Mouse (Mus musculus): ENCODE data around the gene Ncan. TPM values are rescaled to one million over a fixed set of nuclear protein-coding genes. Genes with fewer than 3 reads are reported as not detected.

Gene Ncan
- polyA plus RNA-seq, 1 experiment from 2014 or later: 4.1 TPM

DNA sequence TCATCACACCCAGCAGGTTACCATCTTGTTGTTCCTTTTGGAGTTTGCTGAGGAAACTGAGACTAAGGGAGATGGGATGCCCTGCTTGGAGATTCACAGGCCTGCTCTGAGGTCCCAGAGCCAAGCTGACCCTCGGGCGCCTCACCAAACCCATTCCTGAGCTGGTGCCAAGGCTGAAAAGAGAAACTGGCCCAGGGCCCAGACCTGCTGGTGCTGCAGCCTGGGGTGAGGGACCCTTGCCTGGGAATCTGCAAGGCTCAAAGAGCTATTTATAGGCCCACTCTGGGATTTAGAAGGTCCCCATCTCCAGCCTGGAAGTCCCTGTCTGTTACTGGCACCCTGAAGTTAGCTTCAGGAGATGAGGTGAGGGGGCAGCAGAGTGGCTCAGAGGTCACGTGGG is 7.8 kb upstream of the Ncan start:
- peaks cover 10% of the 10 kb centered on the region; the same call in 1 of the 2 replicates for H3K4me1 ChIP-seq
- no peaks in the 10 kb centered on the region for H3K9me3 ChIP-seq

DNA sequence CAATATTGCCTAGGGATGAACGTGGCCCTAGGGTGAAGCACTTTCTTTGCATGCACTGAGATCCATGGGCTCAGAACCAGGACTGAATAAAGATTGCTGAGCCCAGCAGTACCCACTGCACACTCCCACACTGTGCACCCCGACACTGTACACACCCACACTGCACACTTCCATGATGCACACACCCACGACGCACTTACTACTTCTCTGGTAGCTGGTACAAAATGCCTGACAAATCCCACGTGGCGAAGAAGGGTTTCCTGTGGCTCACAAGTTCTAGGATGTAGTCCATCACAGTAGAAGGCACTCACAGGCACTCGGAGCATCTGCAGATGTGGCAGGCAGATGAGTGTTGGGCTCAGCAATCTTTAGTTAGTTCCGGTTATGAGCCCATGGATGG is 4.3 kb upstream of the Ncan start:
- ATAC-seq (ENCODE audit: insufficient number of reproducible peaks, insufficient read depth, low FRiP score, low TSS enrichment): no peak
- Histone ChIP-seq H3K9me3 (no peaks in the 10 kb centered on the region), H3K4me2 (replicated peaks) (no peak overlapping the region), H3K36me3 (no peaks in the 10 kb centered on the region), H3K4me3 (no peak overlapping the region), H3K9ac (no peak overlapping the region), H3K27ac (no peak overlapping the region), H3K27me3 (peaks cover 10% of the 10 kb centered on the region), H3K4me1 (peaks cover 3% of the 10 kb centered on the region; the same call in 1 of the 2 replicates)
- WGBS: 61% methylated on average over 8 of the region's 8 CpGs

More for the DNA sequence above, 7.8 kb upstream of the Ncan start:
- peaks cover 10% of the 10 kb centered on the region for H3K36me3 ChIP-seq
- no peak overlapping the region for H3K4me2 ChIP-seq (replicated peaks)
- WGBS: 89% methylated on average over 3 of the region's 3 CpGs
- no peaks in the 10 kb centered on the region for H3K27me3 ChIP-seq
- no peak for ATAC-seq (ENCODE audit: insufficient number of reproducible peaks, insufficient read depth, low FRiP score, low TSS enrichment)
- no peak overlapping the region for H3K27ac ChIP-seq
- H3K4me3 ChIP-seq: no peak overlapping the region
- no peak overlapping the region for H3K9ac ChIP-seq

DNA sequence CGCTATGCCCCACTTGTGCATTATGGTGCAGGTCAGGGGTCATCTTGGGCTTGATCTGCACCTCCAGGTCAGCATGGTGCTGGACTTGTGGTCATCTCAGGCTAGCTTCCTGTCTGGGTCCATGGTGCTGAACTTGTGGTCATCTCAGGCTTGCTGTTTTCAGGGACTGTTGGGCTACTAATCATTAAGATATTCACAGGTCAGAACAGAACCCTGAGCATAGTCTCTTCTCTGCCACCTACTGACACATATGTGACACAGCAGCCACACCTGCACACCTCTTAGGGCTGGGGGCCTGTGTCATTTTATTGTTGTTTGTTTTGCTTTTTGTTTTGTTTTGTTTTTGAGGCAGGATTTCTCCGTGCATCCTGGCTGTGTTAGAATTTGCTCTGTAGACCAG is 2.2 kb upstream of the Ncan start:
- peaks cover 3% of the 10 kb centered on the region; the same call in 1 of the 2 replicates for H3K4me1 ChIP-seq
- H3K36me3 ChIP-seq: no peaks in the 10 kb centered on the region
- no peak overlapping the region for H3K27ac ChIP-seq
- 58% methylated on average over 2 of the region's 2 CpGs for WGBS
- H3K4me3 ChIP-seq: no peak overlapping the region
- no peak overlapping the region for H3K4me2 ChIP-seq (replicated peaks)
- no peak overlapping the region for H3K9ac ChIP-seq
- H3K27me3 ChIP-seq: peaks cover 32% of the 10 kb centered on the region
- no peak for ATAC-seq (ENCODE audit: insufficient number of reproducible peaks, insufficient read depth, low FRiP score, low TSS enrichment)
- H3K9me3 ChIP-seq: no peaks in the 10 kb centered on the region

DNA sequence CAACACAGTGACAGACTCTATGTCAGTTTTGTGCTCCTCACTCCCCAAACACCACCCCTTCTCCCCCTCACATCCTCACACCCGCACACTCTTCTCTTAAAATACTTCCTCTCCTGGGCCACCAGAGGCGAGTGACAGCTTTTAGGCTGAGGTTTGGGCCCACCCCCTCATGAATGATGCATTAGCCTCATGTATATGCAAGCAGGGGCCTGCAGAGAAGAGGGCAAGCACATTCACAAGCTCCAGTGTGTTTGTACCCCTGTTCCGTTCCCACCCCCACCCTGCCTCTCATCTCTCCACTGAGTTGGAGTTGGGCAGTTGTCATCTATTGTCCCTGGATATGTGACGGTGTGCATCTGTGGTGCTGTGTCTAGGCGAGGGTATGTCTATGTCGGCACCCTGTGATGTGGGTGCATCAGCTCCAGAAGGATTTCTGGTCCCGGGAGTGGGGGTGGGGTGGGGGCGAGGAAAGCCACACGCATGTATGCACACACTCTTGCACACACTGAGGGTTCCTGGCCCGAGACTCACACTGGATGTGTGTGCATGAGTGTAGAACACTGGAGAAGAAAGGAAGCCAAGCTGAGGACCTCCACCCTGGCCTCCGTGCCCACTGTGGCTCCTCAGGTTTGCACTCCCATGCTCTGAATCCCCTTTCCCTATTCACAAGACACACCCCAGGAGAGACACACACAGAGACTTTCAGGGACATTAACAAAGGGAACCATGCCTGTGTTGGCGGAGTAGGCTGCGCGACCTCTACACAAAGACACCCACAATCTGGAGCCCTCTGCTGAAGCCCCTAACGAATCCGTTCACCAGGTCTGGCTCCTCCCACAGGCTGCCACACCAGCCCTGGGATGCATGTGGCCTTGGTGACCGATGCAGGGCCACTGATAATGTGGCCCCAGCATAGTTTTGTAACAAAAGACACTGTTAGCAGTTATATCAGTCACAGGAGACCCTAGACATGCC is 1.7 kb downstream of the Ncan start:
- 0 out of 2 replicates have a peak overlapping the region, but pooled peaks have one; percentile 11 for H3K27ac ChIP-seq
- no peaks in the 10 kb centered on the region for H3K36me3 ChIP-seq
- H3K4me3 ChIP-seq: peak overlapping the region; percentile 9; the same call in 1 of the 2 replicates
- peaks cover 3% of the 10 kb centered on the region; the same call in 1 of the 2 replicates for H3K4me1 ChIP-seq
- H3K9ac ChIP-seq: no peak overlapping the region
- no peak for ATAC-seq (ENCODE audit: insufficient number of reproducible peaks, insufficient read depth, low FRiP score, low TSS enrichment)
- no peaks in the 10 kb centered on the region for H3K9me3 ChIP-seq
- WGBS: 10% methylated on average over 17 of the region's 17 CpGs
- peaks cover 69% of the 10 kb centered on the region for H3K27me3 ChIP-seq
- H3K4me2 ChIP-seq (replicated peaks): peak overlapping the region; percentile 49; the same call in 1 of the 2 replicates

DNA sequence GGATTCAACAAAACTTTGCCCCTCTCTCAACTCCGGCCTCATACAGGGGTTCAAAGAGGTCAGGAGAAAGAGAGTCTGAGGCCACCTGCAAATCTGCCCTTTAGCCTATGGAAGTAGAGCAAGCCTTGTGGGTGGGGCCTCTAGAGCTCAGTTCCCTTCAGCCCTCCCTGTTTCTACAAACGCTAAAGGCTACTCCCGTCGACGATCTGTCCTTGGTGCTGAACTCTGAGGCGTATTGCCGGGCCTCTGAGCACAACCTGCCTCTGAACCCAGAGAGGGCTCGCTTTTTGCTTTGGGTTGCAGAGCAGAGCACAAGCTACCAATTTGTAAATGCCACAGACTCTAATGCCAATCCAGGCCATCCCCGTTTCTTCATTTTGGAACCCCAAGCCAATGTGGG is 3.1 kb downstream of the Ncan start:
- WGBS: 5% methylated on average over 9 of the region's 9 CpGs
- Histone ChIP-seq H3K36me3 (no peaks in the 10 kb centered on the region), H3K9ac (no peak overlapping the region), H3K27ac (no peak overlapping the region), H3K4me3 (no peak overlapping the region), H3K9me3 (no peaks in the 10 kb centered on the region), H3K4me2 (replicated peaks) (no peak overlapping the region), H3K27me3 (peaks cover 83% of the 10 kb centered on the region), H3K4me1 (peaks cover 3% of the 10 kb centered on the region; the same call in 1 of the 2 replicates)
- ATAC-seq (ENCODE audit: insufficient number of reproducible peaks, insufficient read depth, low FRiP score, low TSS enrichment): no peak

DNA sequence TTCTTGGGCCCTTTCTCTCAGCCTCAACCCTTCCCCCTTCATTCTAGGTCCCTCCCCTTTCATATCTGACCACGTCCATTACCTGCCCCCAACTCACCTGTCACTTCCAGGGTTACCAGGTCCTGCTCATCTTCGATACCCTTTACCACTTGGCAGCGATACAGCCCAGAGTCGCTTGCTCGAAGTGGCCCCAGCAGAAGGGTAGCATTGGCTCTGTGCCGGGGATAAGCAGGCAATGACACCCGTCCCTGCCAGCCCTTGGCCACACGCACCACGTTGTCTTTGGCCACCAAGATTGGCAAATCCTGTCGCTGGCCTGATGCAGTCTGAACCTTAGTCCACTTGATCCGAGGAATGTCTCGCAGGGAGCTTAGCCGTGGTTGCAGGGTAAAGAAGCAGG is 5.8 kb downstream of the Ncan start:
- Histone ChIP-seq H3K27ac (no peak overlapping the region), H3K36me3 (no peaks in the 10 kb centered on the region), H3K9ac (no peak overlapping the region), H3K4me3 (no peak overlapping the region), H3K4me2 (replicated peaks) (no peak overlapping the region), H3K9me3 (no peaks in the 10 kb centered on the region), H3K4me1 (peaks cover 6% of the 10 kb centered on the region; the same call in 1 of the 2 replicates), H3K27me3 (peaks cover 99% of the 10 kb centered on the region)
- WGBS: 69% methylated on average over 13 of the region's 13 CpGs
- no peak for ATAC-seq (ENCODE audit: insufficient number of reproducible peaks, insufficient read depth, low FRiP score, low TSS enrichment)

DNA sequence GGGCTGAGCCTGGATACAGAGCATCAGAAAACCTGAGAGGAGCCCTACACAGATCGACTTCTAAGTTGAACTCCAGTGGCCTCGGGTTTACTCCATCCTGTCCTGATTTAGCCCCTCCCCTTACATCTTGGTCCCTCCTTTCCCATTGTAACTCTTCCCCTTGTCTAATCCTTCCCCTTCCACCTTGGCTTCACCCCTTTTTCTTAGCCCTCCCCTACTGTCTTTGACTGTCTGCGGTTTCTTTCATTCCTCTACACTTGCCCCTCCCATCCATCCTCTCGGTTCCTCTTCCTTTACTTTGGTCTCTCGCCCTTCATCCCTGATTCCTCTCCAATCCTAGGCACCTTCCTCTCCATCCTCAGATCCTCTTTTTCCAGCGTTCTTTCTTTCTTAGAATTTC is 6.2 kb downstream of the Ncan start:
- Histone ChIP-seq H3K27ac (no peak overlapping the region), H3K9me3 (no peaks in the 10 kb centered on the region), H3K4me2 (replicated peaks) (no peak overlapping the region), H3K4me1 (peaks cover 6% of the 10 kb centered on the region; the same call in 1 of the 2 replicates), H3K27me3 (peaks cover 99% of the 10 kb centered on the region), H3K36me3 (no peaks in the 10 kb centered on the region), H3K9ac (no peak overlapping the region), H3K4me3 (no peak overlapping the region)
- no peak for ATAC-seq (ENCODE audit: insufficient number of reproducible peaks, insufficient read depth, low FRiP score, low TSS enrichment)
- 20% methylated on average over 6 of the region's 6 CpGs for WGBS

DNA sequence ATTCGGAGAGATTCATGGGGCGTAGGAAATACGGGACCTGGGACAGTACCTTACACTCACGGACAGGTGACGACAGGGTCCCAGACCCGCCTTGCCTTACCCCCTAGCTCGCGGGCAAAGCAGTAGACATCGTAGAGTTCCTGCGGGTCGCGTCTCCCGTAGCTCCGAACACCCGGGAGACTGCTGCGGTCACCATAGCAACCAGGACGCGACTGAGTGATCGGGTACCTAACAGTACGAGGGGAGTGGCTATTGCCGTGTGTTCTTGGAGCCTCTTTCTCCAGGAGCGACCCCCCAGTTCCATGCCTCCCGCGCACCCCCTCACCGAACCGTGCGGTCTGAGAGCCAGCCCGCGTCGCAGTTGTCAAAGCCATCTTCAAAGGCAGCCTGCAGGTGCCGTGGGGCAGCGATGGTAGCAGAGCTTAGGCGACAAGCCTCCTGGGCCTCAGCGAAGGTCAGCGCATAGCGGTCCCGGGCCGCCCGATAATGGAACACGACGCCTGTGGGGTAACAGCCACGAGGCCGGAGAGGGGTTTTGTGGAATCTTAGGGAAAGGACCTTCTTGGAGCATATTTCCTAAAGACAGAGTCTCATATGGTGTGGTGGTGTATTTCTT is 8.2 kb downstream of the Ncan start:
- H3K36me3 ChIP-seq: no peaks in the 10 kb centered on the region
- no peak overlapping the region for H3K9ac ChIP-seq
- peaks cover 92% of the 10 kb centered on the region for H3K27me3 ChIP-seq
- WGBS: 7% methylated on average over 43 of the region's 43 CpGs
- no peak overlapping the region for H3K27ac ChIP-seq
- no peak for ATAC-seq (ENCODE audit: insufficient number of reproducible peaks, insufficient read depth, low FRiP score, low TSS enrichment)
- peaks cover 6% of the 10 kb centered on the region; the same call in 1 of the 2 replicates for H3K4me1 ChIP-seq
- H3K9me3 ChIP-seq: 0 out of 2 replicates have a peak, but pooled peaks cover 3% of the 10 kb centered on the region
- no peak overlapping the region for H3K4me3 ChIP-seq
- no peak overlapping the region for H3K4me2 ChIP-seq (replicated peaks)

DNA sequence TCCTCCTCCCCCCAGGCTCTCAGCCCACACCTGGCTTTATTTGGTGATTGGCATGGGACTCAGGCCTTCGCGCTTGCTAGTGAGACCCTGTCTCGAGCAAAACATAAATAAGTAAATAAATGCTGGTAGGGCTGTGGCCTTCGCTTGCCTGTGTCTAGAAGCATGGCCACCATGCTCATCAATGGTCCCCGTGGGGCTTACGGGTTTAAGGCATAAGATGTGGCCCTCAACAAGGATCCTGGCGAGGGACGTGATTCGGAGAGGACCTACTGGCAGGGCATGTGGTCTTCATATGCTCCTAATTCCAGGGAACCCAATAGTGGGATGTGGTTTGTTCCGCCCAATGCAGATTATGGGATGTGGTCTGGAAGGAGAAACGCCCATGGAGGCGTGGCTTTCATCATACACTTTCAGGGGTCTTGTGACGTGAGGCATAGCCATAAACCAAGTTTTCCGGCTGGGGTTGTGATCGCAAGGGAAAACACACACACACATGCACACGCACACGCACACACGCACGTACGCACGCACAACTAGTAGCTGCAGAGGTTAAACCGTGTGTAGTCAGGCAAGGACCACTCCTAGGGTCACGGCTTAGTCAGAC is 9.4 kb downstream of the Ncan start:
- ATAC-seq (ENCODE audit: insufficient number of reproducible peaks, insufficient read depth, low FRiP score, low TSS enrichment): no peak
- WGBS: 47% methylated on average over 23 of the region's 23 CpGs
- no peaks in the 10 kb centered on the region for H3K36me3 ChIP-seq
- H3K9ac ChIP-seq: no peak overlapping the region
- peak overlapping the region; percentile 16 for H3K4me3 ChIP-seq
- H3K27me3 ChIP-seq: peaks cover 84% of the 10 kb centered on the region
- no peak overlapping the region for H3K4me2 ChIP-seq (replicated peaks)
- H3K9me3 ChIP-seq: 0 out of 2 replicates have a peak, but pooled peaks cover 3% of the 10 kb centered on the region
- peaks cover 6% of the 10 kb centered on the region; the same call in 1 of the 2 replicates for H3K4me1 ChIP-seq
- no peak overlapping the region for H3K27ac ChIP-seq

DNA sequence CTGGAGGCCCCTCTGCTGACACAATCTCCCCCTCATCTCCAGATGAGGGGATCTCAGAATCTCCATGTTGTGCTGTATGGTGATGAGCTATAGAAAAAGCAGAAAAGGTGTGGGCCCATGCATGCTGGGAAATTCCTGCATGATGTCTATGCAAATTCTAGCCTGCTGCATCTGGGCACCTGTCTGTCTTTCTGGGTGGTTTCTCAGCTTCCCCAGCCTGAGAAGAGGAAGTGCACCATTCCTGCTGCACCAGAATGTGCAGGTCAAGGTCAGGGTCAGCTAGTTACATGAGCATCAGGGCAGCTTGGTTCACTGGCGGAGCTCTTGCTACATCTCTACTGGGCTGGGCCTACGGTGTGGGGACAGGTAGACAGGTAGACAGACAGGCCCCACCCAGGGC is 10.2 kb downstream of the Ncan start:
- 80% methylated on average over 2 of the region's 2 CpGs for WGBS
- no peak overlapping the region for H3K4me2 ChIP-seq (replicated peaks)
- 0 out of 2 replicates have a peak, but pooled peaks cover 3% of the 10 kb centered on the region for H3K9me3 ChIP-seq
- no peak for ATAC-seq (ENCODE audit: insufficient number of reproducible peaks, insufficient read depth, low FRiP score, low TSS enrichment)
- H3K4me1 ChIP-seq: peaks cover 6% of the 10 kb centered on the region; the same call in 1 of the 2 replicates
- no peak overlapping the region for H3K4me3 ChIP-seq
- H3K9ac ChIP-seq: no peak overlapping the region
- no peaks in the 10 kb centered on the region for H3K36me3 ChIP-seq
- no peak overlapping the region for H3K27ac ChIP-seq
- peaks cover 75% of the 10 kb centered on the region for H3K27me3 ChIP-seq

DNA sequence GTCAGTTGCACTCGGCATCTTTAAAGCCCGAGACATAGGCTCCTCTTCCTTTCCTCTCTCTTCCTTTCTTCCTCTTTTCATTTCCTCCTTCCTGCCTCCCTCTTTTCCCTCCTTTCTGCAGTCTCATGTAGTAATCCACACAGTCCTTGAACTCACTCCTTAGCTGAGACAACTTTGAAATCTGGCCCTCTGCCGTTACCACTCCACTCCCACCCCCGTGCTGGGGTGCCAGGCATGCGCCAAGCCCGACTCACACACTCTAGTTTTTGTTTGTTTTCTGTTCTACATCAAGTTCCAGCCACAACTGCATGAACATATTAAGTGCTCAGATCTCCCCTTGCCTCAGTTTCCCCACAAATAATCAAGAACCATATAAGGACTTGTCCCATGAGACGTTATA is 15.8 kb downstream of the Ncan start:
- Histone ChIP-seq H3K4me3 (no peak overlapping the region), H3K9me3 (0 out of 2 replicates have a peak, but pooled peaks cover 3% of the 10 kb centered on the region), H3K27me3 (peaks cover 21% of the 10 kb centered on the region), H3K9ac (no peak overlapping the region), H3K4me1 (no peaks in the 10 kb centered on the region), H3K36me3 (no peaks in the 10 kb centered on the region), H3K27ac (no peak overlapping the region), H3K4me2 (replicated peaks) (no peak overlapping the region)
- ATAC-seq (ENCODE audit: insufficient number of reproducible peaks, insufficient read depth, low FRiP score, low TSS enrichment): no peak
- WGBS: 80% methylated on average over 7 of the region's 7 CpGs

Measured in embryonic facial prominence, embryonic 12.5 days (tissue).